Mouse (Mus musculus): Measurements from ENCODE around the gene Phf5a.

Gene Phf5a

GRCm38 (mm10) chr15:81885418-81885934 lies 13.8 kb upstream of the Phf5a start:
- DNase-seq (ENCODE audit: low spot score in 2 of 2) = no peak

- DNase-seq (ENCODE audit: low spot score in 2 of 2) = no peak
Measured at GRCm38 (mm10) chr15:81882348-81882747, 10.6 kb upstream of the Phf5a start.

DNA sequence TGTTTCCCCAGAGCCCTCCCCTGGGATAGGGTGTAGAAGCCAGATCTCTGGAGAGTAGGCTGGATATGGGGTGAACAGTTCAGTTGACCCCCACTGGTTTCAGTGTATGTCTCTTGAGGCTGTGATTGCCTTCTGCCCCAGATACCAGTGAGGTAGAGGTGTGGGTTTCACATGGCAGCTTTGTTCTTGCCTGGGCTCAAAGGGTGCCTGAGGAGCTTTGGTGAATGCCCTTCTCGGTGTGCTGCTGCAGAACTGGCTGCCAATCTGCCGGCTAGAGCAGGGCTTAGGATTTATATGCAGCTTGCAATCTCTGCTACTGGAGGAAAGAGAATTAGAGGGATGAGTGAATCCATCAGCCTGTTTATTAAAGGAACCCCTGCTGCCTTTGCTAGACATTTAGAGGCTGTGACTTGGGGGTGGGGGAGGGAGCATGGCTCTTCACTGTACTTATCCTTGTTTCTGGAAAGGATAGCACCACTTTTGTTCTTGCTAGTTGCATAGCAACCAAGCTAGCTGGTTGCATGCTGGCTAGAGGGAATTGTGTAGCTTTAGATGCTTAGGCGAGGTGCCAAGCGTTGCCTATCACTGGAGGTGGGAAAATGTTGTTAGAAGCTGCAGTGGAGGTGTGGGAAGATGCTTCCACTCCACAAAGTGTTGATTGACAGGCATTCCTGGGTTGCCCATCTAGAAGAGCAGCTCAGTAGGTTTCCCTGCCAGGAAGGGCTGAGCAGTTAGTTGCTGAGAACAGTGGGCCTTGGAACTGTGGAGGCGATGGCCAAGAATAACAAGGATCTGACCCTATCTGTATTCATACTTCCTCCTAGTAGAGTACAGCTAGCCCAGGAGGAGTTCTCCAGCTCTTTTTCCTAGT lies 8.1 kb upstream of the Phf5a start:
- DNase-seq (ENCODE audit: low spot score in 2 of 2) = peak; percentile 89 to 91

- peak; percentile 99 to 100 for DNase-seq (ENCODE audit: low spot score in 2 of 2)
Measured at GRCm38 (mm10) chr15:81872262-81873136, 788 bp upstream of the Phf5a start, which contains the start of gene Aco2. Gene Aco2 (plus strand): TSS chr15:81872309.

DNA sequence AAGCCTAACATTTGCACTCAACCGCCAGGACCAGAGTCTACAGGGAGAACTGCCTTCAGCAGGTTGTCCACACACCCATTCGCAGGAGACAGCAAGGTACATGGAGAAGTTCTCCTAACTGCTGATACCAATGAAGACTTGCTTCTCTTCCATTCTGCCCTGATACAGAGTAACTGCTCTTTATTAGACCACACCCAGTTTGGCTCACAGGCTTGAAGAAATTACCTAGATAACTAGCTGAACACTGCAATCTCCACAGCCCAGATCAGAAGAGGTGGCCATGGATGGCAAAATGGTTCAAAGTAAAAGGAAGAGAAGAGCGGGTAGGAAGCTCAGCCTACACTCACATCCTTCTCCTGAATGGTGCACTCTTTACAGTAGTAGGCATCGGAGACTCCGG lies 1.7 kb downstream of the Phf5a start:
- no peak for DNase-seq (ENCODE audit: low spot score in 2 of 2)

GRCm38 (mm10) chr15:81864238-81864637 lies 7.5 kb downstream of the Phf5a start:
- DNase-seq (ENCODE audit: low spot score in 2 of 2) = no peak

DNA sequence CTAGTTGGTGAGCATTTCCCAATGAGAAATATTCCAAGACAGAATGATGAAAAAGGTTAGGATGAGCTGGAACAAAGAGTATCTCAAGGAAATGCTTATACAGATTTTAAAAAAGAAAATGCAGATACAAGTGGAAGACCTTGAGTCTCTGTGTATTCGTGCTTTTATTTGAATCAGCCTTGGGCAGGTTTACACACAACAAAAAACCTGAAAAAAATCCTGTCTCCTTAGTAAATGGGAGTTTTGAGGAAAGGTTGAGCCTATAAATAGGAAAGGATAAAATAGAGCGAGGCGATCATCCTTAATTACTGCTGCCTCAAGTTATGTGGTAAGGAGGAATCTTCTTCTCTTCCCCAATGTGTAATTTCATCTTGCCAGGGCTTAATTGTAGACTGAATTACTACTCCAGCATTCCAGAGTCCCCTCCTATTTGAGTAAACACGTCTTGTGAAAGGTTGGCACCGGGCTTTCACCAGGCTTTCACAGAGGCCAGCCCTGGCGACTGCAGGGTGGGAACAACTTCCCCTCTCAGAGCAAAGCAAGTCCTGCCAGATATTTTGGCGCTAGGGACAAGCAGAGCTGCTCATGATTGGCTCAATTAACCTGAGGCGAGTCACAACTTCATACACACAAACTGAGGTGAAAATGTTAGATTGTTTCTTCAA lies 11.1 kb downstream of the Phf5a start:
- DNase-seq (ENCODE audit: low spot score in 2 of 2) = no peak

DNA sequence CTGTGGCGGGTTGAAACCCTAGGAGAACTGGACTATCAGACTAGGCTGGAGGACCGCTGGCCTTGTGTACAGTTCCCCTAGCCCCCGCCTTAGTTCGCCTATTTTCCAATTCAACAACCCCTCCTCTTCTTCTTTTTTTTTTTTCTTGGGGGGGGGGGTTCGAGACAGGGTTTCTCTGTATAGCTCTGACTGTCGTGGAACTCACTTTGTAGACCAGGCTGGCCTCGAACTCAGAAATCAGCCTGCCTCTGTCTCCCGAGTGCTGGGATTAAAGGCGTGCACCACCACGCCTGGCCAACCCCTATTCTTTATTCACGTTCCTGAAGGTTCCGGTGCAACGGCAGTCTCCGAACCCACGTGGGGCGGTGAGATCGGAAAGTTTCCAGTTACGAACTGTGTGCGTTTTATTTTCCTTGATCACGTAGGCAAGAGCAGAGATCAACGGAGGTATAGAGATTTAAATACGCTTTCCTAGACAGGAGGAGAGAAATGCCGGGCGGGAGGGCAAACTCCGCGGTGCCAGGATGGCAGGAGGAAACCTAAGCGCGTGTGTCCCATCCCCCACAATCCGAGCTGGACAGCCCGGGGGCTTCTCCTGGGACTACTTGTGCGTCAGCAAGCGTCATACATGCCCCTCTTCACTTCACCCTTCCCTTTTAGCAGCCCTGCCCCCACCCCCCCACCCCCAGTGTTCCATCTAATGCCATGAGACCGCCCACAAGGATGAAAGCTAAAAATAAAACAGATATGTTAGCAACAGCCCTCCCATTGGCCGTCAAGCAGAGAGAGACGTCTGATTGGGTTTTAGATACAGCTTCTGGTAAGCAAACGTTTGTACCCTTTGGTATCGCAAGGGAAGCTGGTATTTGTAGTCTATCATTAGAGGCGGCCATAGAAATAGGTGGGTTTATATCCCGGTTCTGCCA lies 12.1 kb downstream of the Phf5a start:
- DNase-seq (ENCODE audit: low spot score in 2 of 2) = peak; percentile 88 to 91

- DNase-seq (ENCODE audit: low spot score in 2 of 2) = peak; percentile 73 to 76
Measured at GRCm38 (mm10) chr15:81858517-81859329, 13.0 kb downstream of the Phf5a start, which contains the start of gene Tob2. Gene Tob2 (minus strand): TSS chr15:81858796.

GRCm38 (mm10) chr15:81858138-81858516 lies 13.6 kb downstream of the Phf5a start:
- peak; percentile 93 to 95 for DNase-seq (ENCODE audit: low spot score in 2 of 2)

- DNase-seq (ENCODE audit: low spot score in 2 of 2) = no peak
Measured at GRCm38 (mm10) chr15:81857724-81858116, 14.0 kb downstream of the Phf5a start.

DNA sequence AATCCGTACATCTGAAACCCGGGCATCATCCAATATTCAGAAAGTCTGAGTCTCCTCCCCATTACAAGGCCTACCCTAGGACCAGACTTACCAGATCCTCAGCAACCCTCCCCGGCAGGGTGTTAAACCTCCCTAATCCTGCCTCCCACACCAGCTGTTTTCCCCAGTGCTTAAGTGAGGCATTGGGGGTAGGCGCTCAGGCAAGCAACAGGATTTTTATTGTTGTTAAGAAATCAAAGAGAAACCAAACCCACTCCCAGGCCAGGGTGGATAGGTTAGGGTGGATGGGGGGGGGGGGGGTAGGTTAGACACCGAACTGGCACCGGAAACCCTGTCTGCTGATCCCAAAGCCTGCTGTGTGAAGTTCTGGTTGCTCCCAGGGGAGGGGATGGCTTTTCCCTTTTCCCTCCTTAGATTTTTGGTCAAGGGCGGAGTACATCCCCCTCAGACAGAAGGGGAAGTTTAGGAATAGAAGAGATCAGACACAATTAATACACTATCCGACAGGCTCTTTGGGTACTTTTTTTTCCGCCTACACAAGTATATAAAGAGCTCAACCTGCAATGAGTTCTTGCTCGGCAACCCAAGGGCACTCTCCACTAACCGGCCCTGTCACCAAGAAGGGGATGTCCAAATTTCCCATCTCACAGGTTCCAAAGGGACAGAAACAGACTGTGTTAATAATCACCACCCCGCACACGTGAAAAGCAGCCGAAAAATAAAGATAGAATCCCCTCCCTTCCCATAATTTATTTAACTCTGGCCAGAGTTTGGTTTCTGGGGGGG lies 14.6 kb downstream of the Phf5a start:
- DNase-seq (ENCODE audit: low spot score in 2 of 2) = no peak

DNA sequence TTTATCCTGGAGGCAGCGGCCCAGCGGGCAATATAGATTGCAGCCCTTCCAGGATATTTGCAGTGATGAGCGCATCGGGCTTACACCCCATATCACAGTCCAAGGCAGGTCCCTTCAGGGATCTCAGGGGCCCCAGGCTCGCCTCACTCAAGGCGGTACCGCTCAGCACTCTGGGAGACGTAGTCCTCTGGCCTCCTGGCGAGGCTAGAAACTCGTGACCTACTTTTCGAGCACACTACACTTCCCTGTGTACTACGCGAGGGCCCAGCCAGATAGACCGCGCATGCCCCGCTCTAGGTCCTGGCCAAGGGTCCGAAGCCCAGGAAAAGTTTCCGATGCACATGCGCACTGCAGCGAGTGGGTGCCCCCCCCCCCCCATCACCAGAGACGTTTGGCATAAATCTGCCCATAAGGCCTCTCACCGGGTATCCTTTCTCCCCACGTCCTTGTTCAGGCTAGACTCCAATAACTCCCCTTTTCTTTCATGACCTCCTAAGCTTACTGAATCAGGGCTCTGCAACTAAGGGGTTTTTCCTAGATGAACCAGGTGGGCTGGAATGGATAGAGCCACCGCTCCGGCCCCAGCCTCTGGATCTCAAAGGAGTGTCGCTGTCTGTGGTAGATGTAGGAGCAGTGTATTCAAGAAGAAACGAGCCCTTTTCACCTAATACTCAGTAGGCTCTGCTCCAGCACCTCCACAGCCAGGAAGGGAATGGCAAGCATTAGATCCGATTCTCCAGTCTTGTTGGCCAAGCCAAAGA lies 15.5 kb downstream of the Phf5a start:
- peak; percentile 82 to 88 for DNase-seq (ENCODE audit: low spot score in 2 of 2)

- DNase-seq (ENCODE audit: low spot score in 2 of 2) = no peak
Measured at GRCm38 (mm10) chr15:81853081-81853480, 18.6 kb downstream of the Phf5a start.

DNA sequence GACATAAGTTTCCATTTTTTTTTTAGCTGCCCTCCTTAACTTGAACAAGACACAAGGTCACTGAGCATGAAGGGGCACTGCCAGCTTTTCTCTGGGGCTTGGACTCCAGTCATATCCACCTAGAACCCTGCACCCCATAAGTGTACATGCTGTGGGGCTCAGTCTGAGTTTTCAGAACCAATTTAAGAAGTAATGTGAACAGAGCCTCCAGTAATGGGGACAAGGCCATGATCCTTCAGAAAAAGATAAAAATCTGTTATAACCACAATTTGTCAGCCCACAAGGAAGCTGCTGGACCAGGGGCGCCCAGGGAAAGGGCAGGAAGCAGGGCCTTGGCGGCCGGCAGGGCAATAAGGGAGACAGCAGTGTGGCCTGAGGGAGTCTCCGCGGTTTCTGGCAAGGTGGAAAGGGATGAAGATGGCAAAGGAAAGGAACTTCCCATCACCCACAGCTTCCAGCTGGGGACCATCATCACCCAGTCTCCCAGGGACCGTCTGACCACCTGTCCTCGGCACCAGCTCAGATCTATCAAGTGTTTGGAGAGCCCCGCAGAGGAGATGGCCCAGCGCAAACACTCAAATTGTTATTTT lies 19.2 kb downstream of the Phf5a start:
- no peak for DNase-seq (ENCODE audit: low spot score in 2 of 2)

GRCm38 (mm10) chr15:81851375-81851774 lies 20.3 kb downstream of the Phf5a start:
- no peak for DNase-seq (ENCODE audit: low spot score in 2 of 2)

DNA sequence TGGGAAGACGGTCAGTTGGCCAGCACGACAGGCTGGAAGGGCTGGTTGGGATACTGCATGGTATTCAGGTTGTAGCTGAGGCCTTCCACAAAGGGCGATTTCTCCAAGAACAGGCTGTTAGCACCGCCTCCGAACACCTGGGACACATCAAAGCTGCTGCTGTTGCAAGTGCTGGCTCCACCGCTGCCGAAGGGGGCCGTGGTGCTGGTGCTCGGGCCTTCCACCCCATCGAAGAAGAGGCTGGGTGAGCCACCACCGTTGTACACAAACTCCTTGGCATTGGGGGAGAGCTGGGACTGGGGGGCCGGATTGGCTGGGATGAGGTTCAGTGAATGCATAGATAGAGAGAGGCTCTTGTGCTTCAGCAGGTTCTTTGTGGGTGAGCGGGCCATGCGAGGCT lies 21.0 kb downstream of the Phf5a start:
- no peak for DNase-seq (ENCODE audit: low spot score in 2 of 2)

DNA sequence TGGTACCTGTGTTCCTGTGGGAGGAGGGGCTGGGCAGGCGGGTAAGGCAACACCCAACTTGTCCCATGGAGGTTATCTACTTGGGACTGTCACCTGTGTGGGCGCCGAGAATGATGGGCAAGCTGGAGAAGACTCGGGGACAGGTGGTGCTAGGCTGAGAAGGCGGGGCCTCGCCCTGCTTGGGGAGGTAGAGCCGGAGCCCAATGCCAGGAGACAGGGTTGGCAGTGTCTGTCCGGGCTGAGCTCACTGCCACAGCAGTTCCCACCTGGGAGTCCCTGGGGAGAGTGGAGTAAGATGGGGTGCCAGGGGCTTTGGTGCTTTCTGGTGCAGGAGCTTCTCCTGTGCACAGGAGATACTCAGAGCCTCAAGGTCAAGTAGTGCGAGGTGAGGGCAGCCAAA lies 22.6 kb downstream of the Phf5a start:
- DNase-seq (ENCODE audit: low spot score in 2 of 2) = no peak
